Comparison of ENCODE assay signal across 1 mouse cellular context in the genomic region with DNA sequence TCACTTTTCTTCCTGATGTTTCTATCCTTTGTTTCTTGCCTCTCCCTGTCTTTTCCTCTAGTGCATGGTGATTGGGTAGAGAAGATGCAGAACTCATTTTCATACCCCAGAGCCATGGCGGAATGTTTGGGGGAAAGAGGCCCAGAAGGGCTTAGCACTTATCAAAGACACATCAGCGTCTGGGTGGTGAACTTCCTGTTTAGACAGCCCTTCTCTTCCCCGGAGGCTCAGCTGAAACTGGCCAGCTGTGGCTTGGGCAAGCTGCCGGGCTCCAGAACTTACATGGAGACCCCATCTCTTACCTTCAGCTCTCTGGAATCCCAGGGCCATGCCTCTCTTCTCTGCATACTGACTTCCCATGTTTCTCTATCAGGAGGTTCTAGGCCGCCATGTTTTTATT.
TF ChIP-seq lines count a peak whose summit lies in the region.

No protein-coding gene starts in this region.

TF ChIP-seq in myocyte, 11 proteins besides CTCF, POLR2A, EP300 and RAD21 (continued from another document):
- TF ChIP-seq SRF (IDR thresholded peaks at IDR 0.05; ENCODE audit: control insufficient read depth, insufficient read length, low read depth) (no peak), CEBPB (IDR thresholded peaks at IDR 0.05; ENCODE audit: insufficient read depth, poor library complexity, severe bottlenecking) (no peak)
